Mouse (Mus musculus): ENCODE measurements around the gene Fibp.

Gene Fibp

DNA sequence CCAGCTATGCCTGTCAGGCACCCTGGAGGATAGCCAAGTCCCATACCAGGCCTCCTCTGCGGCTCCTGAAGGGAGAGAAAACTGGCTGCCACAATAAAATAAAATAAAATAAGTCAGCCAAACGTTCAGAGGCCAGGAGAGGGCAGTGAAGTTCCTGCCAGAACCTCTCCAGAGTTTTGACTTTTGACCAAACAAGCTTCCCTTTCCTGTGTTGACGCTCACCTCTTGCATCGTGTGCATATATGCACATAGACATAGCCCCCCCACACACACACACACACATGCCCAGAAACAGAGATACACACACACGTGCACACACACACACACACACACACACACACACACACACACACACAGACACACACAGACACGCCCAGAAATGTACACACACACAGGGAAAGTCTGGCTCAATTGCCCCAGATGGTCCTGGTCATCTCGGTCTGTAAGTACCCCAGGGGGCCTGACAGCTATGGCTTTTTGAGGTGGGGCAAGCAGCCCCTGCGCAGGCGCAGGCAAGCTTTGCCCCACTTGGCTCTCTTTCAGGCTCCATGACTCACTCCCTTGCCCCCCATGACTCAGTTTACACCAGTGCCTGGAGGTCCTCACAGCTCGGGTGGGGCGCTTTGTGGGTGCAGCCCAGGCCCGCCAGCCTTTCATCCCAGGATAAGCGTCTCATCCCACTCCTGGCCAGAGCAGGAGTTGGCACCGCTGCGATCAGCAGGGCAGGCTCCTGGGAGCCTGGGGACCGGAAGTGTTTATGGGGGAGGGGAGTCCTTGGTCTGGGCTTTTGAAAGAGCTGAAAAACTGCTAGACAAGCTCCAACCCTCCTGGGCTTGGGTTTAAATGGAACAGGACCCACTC, 27.2 kb upstream of the Fibp start:
- peak; percentile 52 to 69 for DNase-seq

DNA sequence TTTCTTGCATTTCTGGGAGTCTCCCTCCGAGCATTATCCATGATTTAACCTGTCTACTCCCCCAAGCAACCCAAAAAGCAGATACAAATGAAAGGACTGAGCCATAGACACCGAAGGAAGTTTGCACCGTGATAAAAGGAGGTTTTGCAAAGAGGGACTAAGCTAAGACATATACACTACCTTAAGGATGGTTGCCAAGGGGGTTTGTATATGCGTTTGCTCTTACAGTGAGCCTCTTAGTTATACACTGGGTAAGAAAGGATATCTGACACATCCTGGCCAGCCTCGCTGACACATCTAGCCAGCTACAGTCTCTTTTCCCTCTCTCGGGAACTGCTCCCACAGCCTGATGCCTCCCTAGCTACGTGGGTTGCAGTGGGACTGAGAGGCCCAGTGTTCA, 26.5 kb upstream of the Fibp start:
- no peak for DNase-seq

DNA sequence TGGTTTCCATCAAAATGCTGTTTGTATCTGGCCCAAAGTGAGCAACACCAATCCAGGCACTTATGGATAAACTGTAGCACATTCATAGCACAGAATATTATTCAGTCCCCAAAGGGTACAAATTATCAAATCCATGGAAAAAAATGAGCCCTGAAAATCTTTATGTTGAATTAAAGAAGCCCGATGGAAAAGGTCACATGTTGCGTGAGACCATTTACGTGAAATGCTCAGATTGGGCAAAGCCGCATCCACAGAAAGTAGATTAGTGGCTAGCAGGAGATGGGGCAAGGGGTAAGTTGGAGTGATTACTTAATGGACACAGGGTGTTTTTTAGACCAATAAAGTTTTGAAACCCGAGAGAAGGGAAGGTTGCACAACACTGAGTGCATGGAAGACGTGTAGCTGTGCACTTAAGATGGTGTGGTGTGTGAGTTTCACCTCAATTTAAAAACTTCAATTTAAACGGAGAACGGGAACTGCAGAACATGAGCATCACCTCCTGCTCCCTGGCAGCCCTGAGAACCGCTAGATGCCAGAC, 16.0 kb upstream of the Fibp start:
- no peak for DNase-seq

DNA sequence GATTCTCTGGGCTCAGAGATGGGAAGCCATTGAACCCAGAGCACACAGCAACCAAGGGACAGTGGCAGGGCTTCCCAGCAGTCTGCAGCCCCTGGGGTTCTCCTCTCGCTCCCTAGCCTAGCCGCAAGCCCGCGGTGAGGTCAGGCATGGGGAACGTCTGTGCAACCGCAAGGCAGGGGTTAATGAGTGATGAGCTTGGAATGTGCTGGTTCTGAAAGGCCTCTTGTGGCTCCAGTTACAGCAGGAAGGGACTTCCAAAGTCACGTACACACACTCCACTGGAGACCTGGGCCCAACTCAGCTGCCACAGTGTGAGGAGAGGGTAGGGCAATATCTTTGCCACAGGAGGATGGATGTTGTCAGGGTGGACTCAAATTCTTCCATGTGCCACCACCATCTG, 15.5 kb upstream of the Fibp start:
- DNase-seq, result no peak

DNA sequence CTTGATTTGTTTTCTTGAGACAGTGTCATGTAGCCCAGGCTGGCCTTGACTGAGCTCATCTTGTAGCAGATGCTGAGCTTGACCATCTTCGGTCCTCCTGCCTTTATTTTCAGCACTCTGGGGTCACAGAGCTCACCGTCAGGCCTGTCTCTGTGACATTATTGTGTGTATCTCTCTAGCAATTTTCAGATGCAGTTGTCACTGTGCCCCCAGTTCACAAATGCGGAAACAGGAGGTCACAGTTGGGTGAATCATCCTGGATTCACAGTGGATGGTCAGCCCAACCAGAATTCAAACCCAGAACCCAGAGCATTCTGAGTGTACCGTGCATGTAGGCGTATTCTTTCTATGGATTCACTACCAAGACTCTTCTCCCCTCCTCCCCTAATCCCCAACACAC, 14.7 kb upstream of the Fibp start:
- DNase-seq, result no peak

DNA sequence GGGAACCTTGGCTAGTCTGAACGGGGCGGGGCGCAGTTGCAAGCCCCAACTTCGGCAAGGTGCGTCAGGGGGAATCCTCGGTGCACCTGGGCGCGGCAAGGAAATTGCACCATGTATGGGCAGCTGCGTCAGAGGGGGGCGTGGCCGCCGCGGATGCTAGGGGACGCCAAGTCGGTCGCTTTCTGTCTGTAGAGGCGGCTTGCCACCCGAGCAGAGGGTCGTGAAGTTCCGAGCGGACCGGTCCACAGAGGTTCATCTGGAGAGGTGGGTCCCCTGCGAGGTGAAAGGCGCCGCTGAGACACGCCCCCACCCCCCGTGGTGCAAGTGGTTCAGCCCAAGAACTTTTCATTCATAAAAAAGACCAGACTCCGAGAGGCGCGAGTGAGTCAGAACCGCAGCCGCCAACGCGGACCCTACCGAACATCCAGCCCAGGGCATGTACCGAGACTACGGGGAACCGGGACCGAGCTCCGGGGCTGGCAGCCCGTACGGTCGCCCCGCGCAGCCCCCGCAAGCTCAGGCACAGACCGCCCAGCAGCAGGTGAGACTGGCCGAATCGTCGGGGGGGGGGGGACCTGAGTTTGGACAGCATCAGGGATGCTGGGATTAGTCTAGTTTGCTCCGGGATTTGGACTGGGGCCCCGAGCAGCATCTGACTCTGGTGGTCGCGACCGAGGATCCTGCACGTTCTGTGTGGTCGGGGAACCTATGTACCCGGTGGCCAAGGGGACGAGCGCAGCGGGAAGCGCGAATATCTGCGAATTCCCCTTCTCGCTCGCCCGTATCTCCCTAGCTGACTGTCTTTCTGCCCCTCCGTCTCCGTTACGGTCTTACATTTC, 12.7 kb upstream of the Fibp start, which contains the start of gene Fosl1:
TSS of gene Fosl1 (plus strand) at position 33 of the 839 bp plus-strand sequence.
- peak; percentile 75 to 84 for DNase-seq

DNA sequence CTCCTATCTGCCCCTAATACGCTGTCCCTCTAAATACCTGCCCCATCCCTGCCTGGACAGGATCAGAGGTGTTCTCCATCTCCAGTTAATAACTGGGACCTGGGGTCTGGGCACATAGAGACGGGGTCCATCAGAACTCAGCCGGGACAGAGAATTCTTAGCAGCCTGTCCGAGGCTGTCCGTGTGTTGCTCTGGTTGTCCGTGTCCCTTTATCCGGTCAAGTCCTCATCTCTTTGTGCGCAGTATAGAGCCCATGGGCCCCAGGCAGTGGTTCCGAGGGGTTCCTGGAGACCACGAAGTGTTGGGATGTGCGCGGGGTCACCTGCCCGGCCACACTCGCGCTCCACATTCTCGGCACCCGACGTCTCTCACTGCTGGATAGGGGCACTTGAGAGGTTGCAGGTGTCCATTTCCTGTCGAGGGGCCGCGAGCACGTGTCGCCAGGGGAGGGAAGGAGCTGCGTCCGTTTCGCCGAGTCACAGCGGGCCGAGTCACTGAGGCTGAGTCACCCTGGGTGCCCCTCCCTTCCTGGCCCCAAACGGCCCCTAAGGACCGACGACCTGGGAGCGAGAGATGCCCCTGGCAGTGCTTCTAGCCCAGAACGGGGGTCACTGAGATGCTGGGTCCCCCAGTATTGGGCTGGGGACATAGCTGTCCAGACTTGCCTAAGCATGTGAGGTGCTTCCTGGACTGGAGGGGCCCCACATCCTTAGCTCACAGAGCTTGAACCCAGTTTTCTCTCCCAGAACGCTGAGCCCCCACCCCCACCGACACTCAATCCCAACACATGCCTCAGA, 11.9 kb upstream of the Fibp start:
- DNase-seq, result peak in 1 of 2 experiments; percentile 48

DNA sequence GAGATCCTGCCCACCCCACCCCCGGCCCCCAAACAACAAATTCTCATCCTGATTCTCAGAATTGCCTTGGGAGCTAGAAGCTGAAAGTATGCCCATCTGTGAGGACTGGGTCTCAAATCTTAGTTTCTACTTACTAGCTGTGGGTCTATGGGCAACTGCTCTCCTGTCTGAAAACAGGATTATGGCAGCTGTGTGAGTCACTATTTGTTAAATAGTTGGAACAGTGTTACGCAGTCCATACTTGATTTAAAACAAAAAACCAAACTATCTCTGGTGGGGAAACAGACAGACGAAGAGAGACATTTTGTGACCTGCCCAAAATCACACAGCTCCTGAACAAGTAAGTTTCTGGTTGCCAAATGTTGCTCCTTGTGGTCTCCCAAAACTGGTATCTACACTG, 10.7 kb upstream of the Fibp start:
- no peak for DNase-seq

DNA sequence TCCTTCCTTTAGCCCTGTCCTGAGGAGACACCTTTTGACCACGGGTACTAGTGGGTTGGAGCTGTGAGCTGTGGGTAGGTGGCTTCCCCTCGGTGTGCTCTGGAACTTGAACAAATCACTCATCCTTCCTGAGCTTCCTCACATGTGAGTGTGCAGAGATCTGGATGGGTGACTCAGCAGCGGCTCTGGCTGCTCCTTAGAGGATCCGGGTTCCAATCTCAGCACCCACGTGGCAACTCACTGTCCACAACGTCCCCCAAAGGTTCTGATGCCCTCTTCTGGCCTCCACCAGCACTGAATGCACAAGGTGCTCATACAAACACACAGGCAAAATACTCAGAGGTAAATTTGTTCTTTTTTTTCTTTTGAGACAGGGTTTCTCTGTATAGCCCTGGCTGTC, 8.6 kb upstream of the Fibp start:
- no peak for DNase-seq

DNA sequence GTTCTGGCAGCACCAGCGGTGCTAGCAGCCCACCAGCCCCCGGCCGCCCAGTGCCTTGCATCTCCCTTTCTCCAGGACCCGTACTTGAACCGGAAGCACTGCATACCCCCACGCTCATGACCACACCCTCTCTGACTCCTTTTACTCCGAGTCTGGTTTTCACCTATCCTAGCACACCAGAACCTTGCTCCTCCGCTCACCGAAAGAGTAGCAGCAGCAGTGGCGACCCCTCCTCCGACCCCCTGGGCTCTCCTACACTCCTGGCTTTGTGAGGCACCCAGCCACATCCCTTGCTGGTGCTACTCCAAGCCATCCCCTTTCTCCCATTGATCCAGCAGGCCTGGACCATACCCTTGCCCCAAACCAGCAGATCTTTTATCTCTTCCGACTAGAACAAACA, 5.4 kb upstream of the Fibp start:
- no peak for DNase-seq

DNA sequence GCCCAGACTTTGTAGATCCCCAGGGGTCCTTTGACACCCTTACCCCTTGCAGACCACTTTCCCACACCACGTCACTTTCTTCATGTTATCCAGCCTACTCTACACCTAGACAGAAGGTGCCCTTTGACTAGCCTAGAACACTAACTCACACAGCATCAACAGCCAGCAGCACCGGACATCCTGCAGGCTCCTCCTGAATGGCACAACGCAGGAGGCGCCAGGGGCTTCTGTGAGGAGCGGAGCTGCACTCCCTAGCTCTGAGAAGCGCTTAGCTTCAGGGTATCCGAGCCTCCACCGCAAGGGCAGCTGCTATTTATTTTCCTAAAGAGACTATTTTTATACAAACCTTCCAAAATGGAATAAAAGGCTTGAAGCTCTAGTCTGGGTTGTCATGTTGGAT, 4.8 kb upstream of the Fibp start:
- no peak for DNase-seq

DNA sequence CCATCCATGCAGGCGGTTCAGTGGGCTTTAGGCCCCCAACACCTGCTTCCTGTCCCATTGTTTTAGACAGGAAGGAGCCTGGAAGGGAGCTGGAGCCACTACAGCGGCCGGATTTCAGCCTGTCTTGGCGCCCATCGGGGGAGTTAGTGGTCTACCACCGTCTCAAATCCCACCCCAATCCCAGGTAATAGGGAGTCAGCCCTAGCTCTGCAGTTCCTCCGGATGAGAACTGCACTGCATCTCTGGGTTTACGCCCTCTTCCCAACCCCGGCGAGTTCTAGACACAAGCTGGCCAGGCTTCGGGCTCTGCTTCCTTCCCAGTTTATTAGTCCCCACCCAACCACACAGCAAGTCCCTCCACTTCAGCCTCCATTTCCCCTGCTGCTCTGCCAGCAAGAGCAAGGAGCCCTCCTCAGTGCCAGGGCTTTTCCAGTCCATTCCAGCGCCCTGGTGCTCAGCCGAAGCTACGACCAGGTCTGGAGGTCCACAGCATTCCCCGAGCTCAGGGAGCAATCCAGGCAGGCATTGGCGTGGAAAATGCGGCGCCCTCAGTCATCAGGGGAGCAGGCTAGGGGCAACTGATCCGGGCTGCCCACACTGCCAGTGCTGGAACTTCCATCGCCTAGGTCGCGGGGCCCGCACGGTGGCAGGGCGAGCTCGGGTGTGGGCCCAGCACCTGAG, 4.0 kb upstream of the Fibp start:
- DNase-seq, result peak; percentile 31 to 55

DNA sequence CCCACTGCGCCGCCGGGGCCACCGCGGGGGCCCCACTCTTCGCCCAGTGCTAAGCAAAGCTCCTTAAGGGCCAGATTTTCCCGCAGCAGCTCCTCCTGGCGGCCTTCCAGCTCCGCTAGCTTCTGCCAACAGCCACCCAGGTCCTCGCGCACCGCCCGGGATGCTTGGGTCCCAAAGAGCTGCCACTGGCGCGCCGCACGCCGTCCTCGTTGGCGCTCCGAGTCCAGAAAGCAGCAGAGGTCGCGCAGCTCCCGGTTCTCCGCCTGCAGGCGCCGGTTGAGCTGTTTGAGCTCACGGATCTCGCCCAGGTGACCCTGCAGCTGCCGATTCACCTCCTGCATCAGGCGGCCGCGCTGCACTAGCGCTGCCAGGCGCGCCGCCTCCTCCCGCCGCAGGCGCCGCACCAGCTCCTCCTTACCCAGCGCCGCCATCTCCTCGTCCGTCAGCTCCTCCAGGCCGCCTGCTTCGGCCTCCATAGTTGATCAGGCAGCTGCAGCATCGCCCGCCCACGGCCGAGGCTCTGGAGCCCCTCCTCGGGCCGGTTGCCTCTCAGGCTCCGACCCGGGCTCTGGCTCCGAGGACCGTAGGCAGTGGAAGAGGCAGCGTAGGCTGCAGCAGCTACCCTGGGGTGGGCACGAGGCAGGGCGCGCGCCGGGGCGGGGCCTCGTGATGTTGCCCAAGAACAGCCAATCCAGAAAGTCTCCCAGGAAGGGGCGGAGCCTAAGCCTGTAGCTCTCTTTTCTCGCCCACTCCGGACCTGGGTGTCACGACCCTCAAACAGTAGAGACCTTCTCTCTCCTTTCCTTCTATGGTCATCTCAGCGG, 3.3 kb upstream of the Fibp start:
- peak; percentile 94 to 96 for DNase-seq

DNA sequence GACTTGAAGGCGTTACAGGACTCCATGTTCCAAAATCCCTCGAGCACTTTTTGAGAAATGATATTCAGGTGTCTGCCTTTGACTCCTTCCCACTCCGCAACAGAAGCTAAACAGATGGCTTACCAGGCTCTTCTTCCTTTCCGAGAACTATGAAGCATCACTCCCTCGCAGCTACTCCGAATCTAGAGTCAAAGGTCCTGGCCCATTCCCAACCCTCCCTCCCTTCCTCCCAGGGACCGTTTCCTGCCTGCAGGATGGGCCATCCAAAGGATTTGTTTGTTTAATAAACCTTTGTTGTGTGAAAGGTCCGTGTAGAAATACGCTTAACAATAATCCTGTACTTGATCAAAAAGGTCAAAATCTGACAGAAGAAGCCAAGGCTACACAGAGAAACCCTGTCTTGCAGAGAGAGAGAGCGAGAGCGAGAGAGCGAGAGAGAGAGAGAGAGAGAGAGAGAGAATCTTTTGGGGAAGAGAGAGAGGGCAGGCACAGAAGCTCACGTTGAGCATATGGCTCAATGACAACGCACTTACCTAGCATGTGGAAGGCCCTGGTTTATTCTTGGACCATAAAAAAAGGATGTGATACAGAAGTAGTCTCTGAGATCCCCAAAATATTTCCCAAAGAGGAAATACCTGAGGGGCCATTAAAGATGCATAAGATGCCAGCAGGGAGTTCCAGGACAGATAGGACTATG, 2.5 kb upstream of the Fibp start, which contains the start of gene Ccdc85b:
TSS of gene Ccdc85b (minus strand) at position 149 of the 697 bp plus-strand sequence.
- no peak for DNase-seq

DNA sequence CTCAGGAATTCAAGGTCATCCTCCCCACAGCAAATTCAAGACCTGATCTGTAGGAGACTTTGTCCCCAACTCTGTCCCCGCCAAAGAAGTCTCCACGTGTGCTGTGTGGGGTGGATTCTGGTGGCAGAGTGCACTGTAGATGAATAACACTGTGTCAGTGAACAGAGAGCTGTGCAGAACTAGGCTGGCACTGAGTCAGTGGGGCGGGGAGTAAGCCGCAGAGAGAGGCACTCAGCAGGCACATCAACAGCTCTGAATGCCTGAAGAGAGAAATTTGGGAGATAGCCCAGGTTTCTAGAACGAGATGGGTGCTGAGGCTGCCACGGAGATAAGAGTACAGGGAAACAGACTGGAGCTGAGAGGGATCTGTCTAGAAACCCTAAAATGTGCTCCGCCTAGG, 1.4 kb upstream of the Fibp start:
- DNase-seq, result no peak

DNA sequence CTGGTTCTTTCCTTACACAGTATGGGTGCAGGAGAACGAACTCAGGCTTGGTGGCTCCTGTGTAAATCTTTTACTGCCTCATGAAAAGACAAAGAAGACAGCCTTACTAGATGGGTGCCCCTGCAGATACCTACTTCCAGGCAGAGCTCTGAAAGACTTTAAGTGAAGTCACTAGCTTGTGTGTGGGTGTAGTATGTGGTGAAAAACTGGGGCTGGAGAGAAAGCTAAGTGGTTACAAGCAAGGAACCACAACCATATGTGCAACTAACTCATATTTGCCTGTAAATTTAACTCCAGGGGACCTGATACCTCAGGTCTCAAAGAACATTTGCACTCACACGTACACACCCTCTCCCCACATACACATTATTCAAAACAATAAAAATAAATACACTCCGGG, 519 bp upstream of the Fibp start:
- no peak for DNase-seq

DNA sequence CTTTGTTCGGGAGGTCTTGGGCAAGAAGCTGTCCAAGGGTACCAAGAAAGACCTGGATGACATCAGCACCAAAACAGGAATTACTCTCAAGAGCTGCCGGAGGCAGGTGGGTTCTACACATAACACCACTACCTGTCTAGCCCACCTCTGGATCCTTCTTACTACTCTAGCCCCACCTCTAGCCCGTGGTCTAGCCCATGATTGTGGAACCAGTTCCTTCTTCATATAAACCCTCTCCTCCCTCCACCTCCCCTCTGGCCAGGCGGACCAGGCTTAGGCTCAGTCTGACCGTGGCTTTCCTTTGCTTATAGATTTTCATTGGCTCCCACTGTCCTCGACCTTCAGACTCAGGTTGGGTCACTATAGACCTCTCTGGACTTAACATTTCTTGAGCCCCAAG, 996 bp downstream of the Fibp start:
- DNase-seq, result no peak

DNA sequence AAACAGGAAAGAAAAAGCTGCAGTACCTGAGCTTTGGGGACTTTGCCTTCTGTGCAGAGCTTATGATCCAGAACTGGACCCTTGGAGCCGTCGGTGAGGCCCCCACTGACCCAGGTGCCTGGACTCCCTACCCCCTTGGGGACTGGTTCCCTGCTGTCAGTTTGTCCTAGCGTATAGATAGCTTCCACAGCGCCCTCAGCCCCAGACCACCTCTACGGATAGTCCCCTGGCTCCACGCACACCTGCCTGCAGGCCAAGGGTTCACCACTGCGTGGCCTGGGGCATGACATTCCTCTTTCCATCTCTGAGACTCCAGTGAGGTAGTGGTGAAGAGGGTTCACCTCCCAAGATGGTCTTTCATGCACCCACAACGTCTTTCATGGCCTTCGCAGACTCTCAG, 2.8 kb downstream of the Fibp start:
- no peak for DNase-seq

DNA sequence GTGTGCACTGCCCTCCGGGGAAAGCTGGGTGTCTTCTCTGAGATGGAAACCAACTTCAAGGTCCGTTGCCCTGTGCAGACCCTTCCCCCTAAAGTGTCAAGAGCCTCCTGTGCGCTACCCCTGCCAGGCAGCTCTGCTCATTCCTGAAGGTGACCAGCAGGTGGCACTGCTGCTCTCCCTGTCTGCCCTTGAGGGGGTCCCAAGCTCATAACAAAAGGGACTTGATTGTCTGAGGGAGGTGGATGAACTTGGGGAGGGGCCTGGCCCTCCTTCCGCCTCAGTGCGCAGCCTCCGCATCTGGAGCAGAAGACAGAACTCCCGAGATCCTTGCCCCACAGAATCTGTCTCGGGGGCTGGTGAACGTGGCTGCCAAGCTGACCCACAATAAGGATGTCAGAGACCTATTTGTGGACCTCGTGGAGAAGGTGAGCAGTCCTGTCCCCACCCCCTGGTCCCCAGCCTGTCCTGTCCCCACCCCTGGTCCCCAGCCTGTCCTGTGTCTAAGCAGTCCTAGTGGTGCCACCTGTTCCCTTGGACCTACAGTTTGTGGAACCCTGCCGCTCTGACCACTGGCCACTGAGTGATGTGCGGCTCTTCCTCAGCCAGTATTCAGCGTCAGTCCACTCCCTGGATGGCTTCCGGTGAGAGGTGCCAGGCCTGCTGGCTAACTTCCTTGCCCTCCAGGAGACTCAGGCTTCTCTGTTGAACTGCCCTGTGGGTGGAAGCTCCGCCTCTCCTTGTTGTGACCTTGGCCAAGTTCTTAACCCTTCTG, 3.6 kb downstream of the Fibp start:
- DNase-seq, result peak; percentile 60 to 67

DNA sequence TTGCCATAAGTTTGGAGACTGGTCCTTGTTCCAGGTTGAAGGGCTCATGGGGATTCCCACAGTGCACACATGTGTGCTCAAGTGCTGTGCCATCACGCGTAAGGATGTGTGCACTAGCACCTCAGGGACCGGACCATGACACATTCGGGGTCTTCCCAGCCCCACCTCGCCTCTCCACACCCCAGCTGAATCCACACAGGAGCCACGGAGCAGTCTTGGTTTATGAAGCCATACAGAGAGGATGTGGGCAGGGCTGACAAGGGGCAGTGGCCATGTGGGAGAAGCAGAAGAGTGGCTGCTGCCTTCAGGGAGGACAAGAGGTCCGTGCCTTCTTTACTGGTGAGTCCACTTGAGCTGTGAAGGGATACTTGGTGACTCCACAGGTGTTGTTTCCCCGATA, 4.6 kb downstream of the Fibp start:
- no peak for DNase-seq
